Mouse (Mus musculus): Measurements from ENCODE around the gene 1700025G04Rik.

The 1700025G04Rik gene

GRCm38 (mm10) chr1:151995948-151996697, 93.8 kb downstream of the 1700025G04Rik start:
- no peak for DNase-seq (ENCODE audit: low read depth, low spot score)

GRCm38 (mm10) chr1:151994271-151994670, 95.7 kb downstream of the 1700025G04Rik start:
- no peak for DNase-seq (ENCODE audit: low read depth, low spot score)

GRCm38 (mm10) chr1:151991505-151991904, 98.4 kb downstream of the 1700025G04Rik start:
- DNase-seq (ENCODE audit: low read depth, low spot score), result no peak

GRCm38 (mm10) chr1:151990615-151991014, 99.3 kb downstream of the 1700025G04Rik start:
- no peak for DNase-seq (ENCODE audit: low read depth, low spot score)

GRCm38 (mm10) chr1:151988713-151989112, 101.2 kb downstream of the 1700025G04Rik start:
- no peak for DNase-seq (ENCODE audit: low read depth, low spot score)

GRCm38 (mm10) chr1:151988066-151988465, 101.9 kb downstream of the 1700025G04Rik start:
- DNase-seq (ENCODE audit: low read depth, low spot score), result no peak

- DNase-seq (ENCODE audit: low read depth, low spot score), result no peak
Observed at GRCm38 (mm10) chr1:151986024-151986778, 103.7 kb downstream of the 1700025G04Rik start.

GRCm38 (mm10) chr1:151985056-151985455, 104.9 kb downstream of the 1700025G04Rik start:
- no peak for DNase-seq (ENCODE audit: low read depth, low spot score)

- no peak for DNase-seq (ENCODE audit: low read depth, low spot score)
Observed at GRCm38 (mm10) chr1:151983991-151984390, 105.9 kb downstream of the 1700025G04Rik start.

- DNase-seq (ENCODE audit: low read depth, low spot score), result no peak
Observed at GRCm38 (mm10) chr1:151980498-151980897, 109.4 kb downstream of the 1700025G04Rik start.

- DNase-seq (ENCODE audit: low read depth, low spot score), result no peak
Observed at GRCm38 (mm10) chr1:151979803-151980456, 110.0 kb downstream of the 1700025G04Rik start.

GRCm38 (mm10) chr1:151978751-151979150, 111.2 kb downstream of the 1700025G04Rik start:
- no peak for DNase-seq (ENCODE audit: low read depth, low spot score)

GRCm38 (mm10) chr1:151977596-151977995, 112.3 kb downstream of the 1700025G04Rik start:
- no peak for DNase-seq (ENCODE audit: low read depth, low spot score)

GRCm38 (mm10) chr1:151976850-151977249, 113.1 kb downstream of the 1700025G04Rik start:
- DNase-seq (ENCODE audit: low read depth, low spot score), result no peak

GRCm38 (mm10) chr1:151975418-151976379, 114.2 kb downstream of the 1700025G04Rik start:
- no peak for DNase-seq (ENCODE audit: low read depth, low spot score)

GRCm38 (mm10) chr1:151974887-151975286, 115.0 kb downstream of the 1700025G04Rik start:
- DNase-seq (ENCODE audit: low read depth, low spot score), result no peak

- DNase-seq (ENCODE audit: low read depth, low spot score), result no peak
Observed at GRCm38 (mm10) chr1:151974424-151974823, 115.5 kb downstream of the 1700025G04Rik start.

- no peak for DNase-seq (ENCODE audit: low read depth, low spot score)
Observed at GRCm38 (mm10) chr1:151973110-151973700, 116.7 kb downstream of the 1700025G04Rik start.

GRCm38 (mm10) chr1:151971581-151971980, 118.3 kb downstream of the 1700025G04Rik start:
- DNase-seq (ENCODE audit: low read depth, low spot score), result no peak

GRCm38 (mm10) chr1:151968126-151968525, 121.8 kb downstream of the 1700025G04Rik start:
- no peak for DNase-seq (ENCODE audit: low read depth, low spot score)

GRCm38 (mm10) chr1:151964811-151965210, 125.1 kb downstream of the 1700025G04Rik start:
- no peak for DNase-seq (ENCODE audit: low read depth, low spot score)
